Mouse (Mus musculus): ENCODE measurements around the gene Plek2.

Gene Plek2

DNA sequence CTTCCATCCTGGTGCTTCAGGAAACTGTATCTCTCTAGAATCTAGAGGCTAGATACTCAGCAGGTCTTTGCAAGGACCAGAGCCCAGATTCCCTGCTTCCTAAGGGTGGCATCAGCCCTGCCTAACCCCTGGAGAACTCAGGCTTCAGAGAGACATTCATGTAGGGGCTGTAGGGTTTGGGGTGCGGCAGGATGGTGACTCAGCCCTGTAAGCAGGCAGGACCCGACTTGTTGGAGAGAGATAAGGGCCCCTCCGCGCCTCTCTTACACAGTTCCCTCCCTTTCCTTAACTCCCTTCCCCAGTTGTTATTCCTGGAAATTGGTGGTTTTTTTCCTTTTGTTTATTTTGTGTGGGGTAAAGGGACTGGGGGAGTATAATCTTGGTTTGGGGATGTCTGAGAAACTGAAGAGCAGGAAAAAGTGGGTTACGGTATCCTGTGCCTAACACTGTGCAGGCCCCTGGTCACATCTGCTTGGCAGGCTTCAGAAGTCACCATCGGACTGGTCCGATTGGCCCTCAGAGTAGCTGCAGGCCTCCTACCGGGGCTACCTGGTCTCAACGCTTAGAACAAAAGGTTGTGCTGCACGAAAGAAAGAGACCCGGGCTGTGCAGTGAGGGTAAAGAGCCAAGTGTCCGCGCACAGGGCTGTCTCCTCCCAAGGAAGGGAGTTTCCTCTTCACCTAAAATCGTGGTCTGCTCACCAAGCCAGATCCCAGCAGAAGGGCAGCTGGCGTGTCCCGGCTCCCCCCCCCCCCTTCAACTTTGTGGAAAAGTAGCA lies 4.1 kb upstream of the Plek2 start:
- no peak for DNase-seq (ENCODE audit: low spot score in 2 of 2)

DNA sequence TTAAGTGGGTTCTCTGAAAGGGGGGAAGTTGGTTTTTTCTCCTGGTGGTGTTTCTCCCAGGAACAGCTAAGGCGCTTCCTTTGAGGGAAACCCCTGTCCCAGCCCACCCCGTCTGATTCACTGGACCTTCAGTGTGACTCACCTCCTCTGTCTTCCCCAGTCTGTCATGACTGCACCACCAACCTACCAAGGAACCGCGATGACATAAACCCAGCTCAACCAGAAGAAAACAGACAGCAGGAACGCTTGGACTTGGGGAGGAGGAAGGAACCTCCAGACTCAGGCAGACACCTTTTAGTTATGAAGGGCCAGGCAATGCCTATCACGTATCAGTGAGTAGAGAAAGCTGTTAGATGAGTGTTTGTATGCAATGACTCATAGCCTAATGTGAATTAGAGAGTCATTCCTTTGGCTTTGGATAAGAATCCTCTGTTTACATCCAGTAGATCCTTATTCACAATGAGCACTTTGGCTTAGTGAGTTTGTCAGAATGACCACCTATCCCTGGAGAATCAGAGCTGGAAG lies 1.4 kb upstream of the Plek2 start:
- no peak for DNase-seq (ENCODE audit: low spot score in 2 of 2)

DNA sequence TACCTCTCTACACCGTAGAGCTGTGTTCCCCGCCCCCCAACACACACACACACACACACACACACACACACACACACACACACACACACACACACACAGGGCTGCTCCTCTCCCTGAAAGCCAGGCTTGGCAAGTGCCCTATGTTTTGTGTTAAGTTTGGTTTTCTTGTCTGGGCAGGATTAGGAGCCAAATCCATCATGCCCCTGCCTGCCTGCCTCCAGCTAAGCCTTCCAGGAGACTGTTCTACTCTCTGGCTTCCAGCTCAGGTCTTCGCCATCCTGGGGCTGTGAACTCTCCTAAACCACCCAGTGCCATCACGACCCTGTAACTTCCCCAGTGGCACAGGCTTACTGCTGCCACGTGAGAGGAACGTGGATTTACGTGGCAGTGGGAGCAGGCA lies 2.3 kb downstream of the Plek2 start:
- DNase-seq (ENCODE audit: low spot score in 2 of 2): no peak

DNA sequence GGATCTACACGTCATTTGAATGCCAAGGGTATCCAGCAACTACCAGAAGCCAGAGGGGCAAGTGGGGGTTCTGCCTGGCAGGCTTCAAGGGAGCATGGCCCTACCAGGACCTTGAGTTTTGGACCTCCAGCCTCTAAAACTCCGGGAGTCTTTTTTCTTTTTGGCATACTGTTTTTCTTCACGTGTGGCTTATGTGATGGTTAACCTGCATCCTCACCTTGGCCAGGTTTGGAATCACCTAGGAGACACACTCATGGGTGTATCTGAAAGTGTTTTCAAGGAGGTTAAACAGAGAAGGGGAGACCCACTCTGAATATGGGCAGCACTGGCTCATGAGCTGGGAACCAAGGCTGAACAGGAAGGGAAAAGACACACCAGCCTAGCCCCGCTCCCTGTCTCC lies 3.5 kb downstream of the Plek2 start:
- DNase-seq (ENCODE audit: low spot score in 2 of 2): no peak

DNA sequence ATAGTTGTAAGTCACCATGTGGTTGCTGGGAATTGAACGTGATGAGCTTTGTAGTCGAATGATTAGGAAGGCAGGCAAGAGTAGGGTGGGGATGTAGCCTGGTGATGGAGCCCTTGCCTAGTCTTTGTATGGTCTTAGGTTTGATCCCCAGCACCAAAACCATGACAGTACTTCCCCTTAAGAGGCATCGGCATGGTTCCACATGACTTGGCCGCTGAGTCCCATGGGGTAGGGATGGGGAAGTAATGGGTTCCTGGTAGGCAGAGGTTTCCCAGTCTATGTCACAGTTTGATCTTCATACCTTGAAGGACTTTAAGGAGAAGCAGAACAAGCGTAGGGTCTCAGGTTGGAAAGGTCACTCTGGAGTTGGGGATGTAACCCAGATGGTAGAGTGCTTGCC lies 5.3 kb downstream of the Plek2 start:
- no peak for DNase-seq (ENCODE audit: low spot score in 2 of 2)

DNA sequence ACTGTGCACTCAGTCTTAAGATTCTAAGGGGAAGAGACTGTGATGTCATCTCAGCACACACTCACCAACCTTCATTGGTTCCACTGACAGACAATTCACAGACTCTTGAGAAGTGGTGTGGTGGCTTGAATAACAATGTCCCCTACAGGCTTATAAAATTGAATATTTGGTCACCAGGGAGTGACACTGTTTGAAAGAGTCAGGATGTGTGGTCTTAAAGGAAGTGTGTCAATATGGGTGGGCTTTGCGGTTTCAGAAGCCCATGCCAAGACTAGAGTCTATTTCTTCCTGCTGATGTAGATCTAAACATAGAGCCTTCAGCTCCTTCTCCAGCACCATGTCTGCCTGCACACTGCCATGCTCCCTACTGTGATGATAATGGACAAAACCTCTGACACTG lies 8.9 kb downstream of the Plek2 start:
- DNase-seq (ENCODE audit: low spot score in 2 of 2): no peak

DNA sequence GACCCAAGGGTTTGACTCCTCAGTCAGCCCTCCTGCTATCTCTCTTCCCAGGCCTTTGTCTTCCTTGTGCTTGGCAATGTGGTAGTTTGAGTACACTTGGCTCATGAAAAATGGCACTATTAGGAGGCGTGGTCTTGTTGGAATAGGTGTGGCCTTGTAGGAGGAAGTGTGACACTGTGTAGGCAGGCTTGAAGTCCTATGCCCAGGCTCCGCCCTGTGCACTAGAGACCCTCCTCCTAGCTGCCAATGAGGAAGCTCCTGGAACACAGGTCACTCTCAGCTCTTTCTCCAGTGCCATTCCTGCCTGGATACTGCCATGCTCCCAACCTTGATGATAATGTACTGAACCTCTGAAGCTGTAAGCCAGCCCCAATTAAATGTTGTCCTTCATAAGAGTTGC lies 15.6 kb downstream of the Plek2 start:
- no peak for DNase-seq (ENCODE audit: low spot score in 2 of 2)

DNA sequence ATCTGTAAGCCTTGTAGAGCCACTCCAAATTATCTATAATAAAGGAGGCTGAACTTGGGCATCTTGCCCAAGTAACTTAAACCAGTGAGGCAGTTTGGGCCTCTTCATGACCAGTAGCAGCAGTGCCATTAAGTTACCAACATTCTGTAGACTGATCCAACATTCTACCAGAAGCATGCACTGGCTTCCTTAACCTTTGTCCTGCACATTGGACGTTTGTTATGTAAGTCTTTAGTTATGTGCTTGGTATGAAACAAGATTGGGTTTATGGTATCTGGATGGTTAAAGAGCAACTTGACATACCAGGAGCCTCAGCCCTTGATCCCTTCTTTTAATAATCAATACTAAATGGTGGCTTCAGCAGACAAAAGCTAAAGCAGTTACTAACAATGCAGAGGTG lies 16.7 kb downstream of the Plek2 start:
- DNase-seq (ENCODE audit: low spot score in 2 of 2): no peak

DNA sequence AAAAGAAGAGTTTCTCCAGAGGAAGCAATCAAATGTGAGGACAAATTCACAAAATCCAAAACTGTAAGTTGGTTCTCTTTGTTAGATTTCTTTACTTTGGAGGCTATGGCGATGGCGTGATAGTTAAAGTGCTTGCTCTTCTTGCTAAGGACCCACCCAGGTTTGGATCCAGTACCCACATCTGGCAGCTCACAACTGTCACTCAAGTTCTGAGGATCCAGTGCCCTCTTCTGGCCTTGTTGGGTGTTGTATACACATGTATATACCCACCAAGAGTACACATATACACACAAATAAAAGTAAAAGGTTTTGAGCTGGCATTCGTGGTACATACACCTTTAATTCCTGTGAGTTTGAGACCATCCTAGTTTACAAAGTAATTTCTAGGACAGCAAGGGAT lies 32.2 kb downstream of the Plek2 start:
- no peak for DNase-seq (ENCODE audit: low spot score in 2 of 2)

DNA sequence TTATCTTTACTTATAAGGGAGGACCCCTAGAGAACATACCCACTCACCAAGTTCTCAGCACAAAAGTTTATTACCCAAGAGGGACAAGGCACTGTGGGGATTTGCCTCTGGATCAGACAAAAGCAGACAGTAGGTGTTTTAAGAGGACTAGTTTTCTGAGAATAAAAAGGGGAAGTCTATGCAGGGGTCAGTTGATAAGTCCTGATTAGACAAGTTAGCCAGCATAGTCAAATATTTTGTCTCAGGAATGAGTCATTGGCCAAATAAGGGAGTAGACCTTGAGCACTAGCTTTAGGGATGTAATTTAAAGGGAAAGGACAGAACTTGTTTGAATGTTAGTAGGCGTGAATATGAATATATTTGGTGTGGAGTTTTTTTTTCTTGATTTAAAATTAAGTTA lies 38.6 kb downstream of the Plek2 start:
- no peak for DNase-seq (ENCODE audit: low spot score in 2 of 2)

DNA sequence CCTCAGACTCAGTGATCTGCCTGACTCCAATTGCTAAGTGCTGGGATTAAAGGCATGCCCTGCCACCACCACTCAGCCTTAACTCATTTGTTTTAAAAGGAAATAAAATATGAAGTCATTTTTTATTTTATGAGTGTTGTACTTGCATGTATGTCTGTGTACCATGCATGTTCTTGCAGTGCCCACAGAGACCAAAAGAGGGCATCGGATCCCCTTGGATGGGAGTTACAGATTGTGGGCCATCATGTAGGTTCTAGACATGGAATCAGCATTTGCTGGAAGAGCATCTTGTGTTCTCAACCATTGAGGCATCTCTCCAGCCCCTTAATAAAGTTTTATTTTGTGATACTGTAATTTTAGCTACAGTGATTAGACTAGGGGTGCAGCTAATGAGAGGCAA lies 41.3 kb downstream of the Plek2 start:
- DNase-seq (ENCODE audit: low spot score in 2 of 2): peak in 1 of 2 experiments; percentile 13

DNA sequence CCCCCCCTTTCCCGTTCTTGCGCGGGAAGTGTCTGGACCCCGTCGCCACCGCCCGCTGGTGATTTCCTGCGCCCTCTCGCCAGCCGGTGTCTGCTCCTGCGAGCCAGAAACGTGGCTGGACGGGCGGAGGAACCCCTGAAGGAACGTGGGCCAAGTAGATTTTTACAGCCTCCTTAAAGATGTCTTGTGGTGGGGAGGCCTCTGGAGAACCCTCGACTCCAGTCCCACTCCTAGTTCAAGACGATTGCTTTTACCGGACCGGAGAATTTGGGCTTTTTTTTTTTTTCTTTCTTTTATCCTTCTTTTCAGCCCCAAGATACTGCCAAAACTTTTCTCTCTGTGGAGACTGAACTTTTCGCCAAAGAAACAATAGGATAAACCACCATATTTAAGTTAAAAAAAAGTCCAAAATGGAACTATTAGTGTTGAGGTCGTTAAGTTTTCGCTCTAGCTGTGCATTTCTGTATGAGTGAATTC lies 44.5 kb downstream of the Plek2 start:
- DNase-seq (ENCODE audit: low spot score in 2 of 2): no peak

DNA sequence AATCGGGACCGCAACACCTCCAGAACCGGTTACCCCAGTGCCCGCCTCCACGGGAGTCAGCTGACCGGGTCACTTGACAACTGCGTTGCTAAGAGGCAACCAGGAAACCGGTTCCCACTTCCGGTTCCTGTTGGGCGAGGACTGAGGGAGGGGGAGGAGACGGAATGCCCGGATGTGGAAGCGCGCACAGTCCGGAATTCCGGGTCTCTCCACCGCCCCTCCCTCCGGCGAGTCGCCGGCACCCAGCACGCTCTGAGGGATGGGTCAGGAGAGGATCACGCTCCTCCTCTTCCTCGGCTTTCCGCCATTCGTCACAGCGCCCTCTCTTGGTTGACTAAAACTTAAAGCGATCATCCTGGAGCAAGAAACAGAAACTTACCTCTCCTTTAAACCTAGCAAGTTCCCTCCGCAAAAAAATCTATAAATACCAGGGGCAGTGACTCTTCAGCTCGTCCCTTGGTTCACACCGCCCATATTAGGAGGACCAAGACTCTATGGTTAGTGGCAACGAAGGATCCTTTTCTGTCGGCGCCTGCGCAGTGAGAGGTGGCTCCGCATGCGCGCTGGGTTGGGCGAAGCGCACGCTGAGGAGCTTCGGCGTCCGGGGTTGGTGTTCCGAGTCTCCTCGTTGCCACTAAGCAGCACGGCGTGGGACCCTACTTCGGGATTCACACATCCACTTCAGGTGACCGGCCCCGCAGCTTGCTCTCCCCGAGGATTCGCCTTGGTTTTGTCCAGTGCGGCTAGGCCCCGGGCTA lies 45.1 kb downstream of the Plek2 start, which contains the start of the genes Atp6v1d and Eif2s1:
Atp6v1d (minus strand) TSS at position 143 of the 758 bp plus-strand sequence.
Eif2s1 (plus strand) TSS at position 324 of the 758 bp plus-strand sequence.
- peak; percentile 96 to 97 for DNase-seq (ENCODE audit: low spot score in 2 of 2)

DNA sequence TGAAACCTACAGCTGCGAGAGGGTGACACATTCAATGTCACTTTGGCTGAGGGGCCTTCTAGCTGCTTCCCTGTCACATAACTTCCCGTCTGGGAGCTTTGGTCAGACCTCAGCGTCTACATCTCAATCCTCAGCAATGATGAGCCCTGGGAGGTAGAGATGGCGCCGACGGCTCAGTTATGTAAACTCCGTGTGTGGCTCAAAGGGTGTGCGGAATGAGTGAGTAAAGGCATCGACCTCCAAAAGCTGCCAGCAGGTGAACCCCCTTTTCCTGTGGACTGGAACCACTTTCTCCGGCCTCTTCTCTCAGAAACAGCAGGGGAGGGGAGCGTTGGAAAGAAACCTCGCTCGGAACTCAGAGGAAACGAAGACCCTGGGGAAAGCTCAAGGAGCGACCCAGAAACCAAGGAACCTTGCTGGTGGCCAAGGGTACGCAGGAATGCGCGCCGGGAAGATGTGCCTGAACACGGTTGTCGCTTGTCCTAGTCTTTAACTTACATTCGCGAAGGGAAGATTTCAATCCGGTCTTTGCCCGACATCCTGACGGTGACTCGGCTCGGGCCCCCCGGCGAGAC lies 45.8 kb downstream of the Plek2 start:
- DNase-seq (ENCODE audit: low spot score in 2 of 2): no peak

DNA sequence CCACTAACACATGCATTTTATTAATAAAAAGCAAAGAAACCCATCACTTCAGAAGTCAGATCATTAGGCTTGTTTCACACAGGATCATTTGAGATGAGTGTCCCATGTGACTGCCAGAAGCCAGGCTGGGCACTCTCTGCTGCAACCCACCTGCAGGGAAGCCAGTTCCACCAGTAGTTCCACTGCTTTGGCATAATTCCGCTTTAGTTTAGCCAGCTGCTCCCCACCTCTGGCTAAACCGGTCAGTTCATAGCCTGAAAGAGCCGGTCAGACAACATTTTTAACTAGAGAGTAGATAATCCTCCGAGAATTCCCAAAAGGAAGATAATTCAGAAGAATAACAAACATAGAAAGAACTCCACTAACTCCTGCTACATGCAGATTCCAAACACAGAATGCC lies 58.5 kb downstream of the Plek2 start:
- no peak for DNase-seq (ENCODE audit: low spot score in 2 of 2)

DNA sequence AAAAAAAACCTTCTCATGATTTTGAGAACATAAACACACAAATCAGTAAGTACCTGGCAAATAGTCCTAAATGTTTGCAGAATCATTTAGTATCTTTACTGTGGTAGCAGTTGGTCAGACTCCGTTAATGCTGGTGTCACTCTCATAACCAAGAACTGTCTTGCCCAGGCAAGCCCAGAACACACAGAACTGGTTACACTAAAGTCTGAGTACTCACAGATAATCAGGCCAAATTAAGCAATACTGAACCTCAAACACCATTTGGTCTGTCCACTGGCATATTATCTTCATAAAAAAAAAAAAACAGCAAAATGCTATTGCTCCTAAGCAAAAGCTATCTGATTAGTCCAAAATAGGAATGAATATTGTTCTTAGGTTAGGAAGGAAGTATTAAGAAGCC lies 64.3 kb downstream of the Plek2 start:
- no peak for DNase-seq (ENCODE audit: low spot score in 2 of 2)

DNA sequence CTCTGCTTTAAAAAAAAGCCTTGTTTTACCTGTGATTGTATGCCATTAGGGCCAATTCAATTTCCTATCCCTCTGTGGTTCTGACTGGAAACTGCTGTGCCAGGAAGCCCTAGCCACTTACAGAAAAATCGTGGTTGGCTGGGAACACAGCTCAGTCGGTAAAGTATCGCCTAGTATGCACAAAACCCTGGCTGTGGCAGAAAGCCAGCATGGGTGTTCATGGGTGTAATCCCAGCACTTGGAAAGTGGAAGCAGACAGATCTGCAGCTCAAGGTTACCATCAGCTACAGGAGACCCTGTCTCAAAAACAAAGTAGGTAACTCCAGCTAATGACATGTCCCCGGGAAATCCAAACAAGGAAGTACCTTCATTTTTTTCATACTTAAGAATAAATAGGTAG lies 66.9 kb downstream of the Plek2 start:
- DNase-seq (ENCODE audit: low spot score in 2 of 2): no peak
